Mouse (Mus musculus) olfactory bulb, adult 2 months (tissue): ENCODE measurements around the gene Lipi.

Experiments used
- CTCF ChIP-seq: fragments of 200-500 bp; IDR thresholded peaks from 2 replicates; pipeline ENCODE4 v1.5.1; 2012; ENCODE audit warnings: low read depth, mild to moderate bottlenecking, low read length, moderate library complexity; ENCODE audit not compliant: insufficient read depth
- POLR2A ChIP-seq: fragments of 200-500 bp; IDR thresholded peaks from 2 replicates; pipeline ENCODE4 v1.6.1; 2012; ENCODE audit warnings: mild to moderate bottlenecking, low read depth, low read length, moderate library complexity; ENCODE audit not compliant: insufficient read depth

DNA sequence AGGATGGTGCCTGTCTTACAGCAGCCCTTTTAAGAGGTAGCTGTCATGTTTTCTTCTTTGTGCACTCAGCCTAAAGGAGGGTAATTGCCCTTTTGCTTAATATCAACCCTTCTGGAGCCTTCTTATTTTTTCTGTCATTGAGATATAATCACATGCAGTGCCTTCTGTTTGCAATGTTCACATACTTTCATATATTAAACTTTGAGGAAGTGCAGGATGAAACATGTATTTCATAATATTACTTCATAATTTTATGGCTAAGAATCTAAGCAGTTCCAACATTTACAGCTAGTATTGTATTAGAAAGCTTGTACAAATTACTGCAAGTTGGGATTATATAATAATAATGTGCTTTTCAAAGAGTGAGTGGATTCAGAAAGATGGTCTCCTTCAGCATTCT is 26.7 kb upstream of the Lipi start:
- TF ChIP-seq CTCF, result no peak
- no peak for TF ChIP-seq POLR2A
